Mouse (Mus musculus): ENCODE measurements at regions not wholly inside any gene's neighbourhood (a gene's known extent, or its start where the extent isn't known, plus 50 kb on each side); places are given as distances from the start of the nearest gene placed in this dataset.

- CTCF ChIA-PET: no interaction called here
These were observed 1434.1 kb downstream of the Slc22a22 start for GRCm38 (mm10) chr15:56043282-56043681.

- CTCF ChIA-PET: no interaction called here
These were observed 1435.0 kb downstream of the Slc22a22 start for GRCm38 (mm10) chr15:56042449-56042848.

- CTCF ChIA-PET: no interaction called here
These were observed 1447.4 kb downstream of the Slc22a22 start for GRCm38 (mm10) chr15:56030007-56030406.

GRCm38 (mm10) chr15:56027197-56027818, 1450.1 kb downstream of the Slc22a22 start:
- CTCF ChIA-PET: no interaction called here

DNA sequence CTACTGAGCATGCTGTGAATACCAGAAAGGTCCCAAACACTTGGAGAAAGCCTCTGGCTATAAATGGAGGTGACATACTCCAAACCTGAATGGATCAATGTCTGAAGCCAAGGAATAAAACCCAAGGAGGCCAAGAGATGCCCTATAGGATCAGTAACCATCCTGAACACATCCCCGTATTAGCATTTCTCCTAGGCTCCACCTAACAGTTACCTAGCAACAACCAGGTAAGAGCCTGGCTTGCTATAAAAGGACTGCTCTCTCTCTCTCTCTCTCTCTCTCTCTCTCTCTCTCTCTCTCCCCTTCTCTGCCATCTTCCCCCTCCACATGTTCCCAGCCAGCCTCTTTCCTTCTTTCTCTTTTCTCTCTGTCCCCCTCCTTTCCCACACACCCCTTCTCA, 1452.7 kb downstream of the Slc22a22 start:
- CTCF ChIA-PET: no interaction called here

DNA sequence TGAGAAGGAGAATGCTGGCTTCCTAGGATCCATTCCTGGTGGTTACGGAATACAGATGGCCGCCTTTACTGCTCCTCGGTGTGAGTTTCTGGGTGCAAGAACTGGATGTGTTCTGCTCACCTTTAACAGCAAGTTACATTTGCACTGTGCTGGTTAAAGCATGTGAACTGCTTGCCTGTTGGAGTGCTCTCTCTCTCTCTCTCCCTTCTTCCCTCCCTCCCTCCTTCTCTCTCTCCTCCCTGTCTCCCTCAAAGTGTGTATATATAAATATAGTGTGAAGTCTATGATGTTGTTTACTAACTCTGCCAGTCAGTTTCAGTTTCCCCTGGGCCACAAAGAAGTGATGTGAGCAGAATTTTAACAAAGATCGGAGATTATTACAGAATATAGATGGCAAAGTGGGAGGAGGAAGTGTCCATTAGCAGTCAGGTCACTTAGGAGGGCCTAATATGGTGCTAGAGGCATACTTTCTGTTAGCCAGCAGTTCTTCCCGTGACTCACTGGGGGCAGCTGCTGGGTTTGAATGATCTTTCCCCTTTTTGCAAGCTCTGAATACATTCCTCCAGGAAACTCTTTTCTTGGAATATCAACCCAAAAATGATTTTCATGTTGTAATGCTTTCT, 1453.5 kb downstream of the Slc22a22 start:
- CTCF ChIA-PET: no interaction called here

GRCm38 (mm10) chr15:56022315-56022714, 1455.1 kb downstream of the Slc22a22 start:
- CTCF ChIA-PET: no interaction called here

- CTCF ChIA-PET: no interaction called here
These were observed 1459.3 kb downstream of the Slc22a22 start for GRCm38 (mm10) chr15:56018141-56018540.

DNA sequence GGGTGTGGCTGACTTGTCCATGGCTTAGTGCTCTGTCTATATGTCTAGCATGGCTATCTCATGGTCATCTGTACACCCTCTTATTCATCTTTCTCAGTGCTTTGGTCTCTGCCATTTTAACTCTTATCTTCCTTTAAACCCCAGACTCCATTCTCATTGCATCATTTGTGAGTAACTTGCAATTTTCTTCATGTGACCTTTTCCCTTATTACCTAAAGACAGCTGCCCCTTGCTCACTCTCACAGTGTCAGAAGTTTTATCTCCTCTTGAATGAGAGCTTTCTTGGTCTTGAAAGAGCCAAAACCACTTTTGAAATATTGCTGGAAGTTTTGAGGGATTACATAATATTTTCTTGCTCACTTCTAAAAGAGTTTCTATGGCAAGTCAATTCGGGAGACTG, 1459.9 kb downstream of the Slc22a22 start:
- CTCF ChIA-PET: no interaction called here

GRCm38 (mm10) chr15:56016070-56016469, 1461.4 kb downstream of the Slc22a22 start:
- CTCF ChIA-PET: no interaction called here

DNA sequence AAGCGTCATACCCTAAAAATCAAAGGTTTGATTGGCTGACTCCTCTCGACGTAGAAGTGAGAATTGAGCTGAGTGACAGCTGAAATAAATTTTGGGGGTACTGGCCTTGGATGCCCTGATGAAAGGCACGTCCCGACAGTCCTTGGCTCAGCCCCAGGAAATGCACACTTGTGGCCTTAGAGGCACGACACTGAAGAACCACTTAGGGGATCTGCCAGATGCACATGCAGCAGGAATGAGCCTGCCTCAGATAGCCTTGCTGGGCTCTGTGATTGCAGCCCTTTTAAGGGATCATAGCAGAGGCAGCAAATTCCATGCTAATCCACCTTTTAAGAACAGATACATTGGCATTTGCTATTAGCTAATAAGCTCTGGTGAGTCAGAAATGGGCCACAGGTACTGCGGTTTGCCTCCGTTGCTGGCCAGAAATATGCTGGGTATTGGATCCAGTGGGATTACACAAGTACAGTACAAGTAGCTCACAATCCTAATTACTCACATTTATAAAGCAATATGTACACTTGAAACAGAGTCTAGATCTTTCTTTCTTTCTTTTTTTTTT, 1463.3 kb downstream of the Slc22a22 start:
- CTCF ChIA-PET: no interaction called here

- CTCF ChIA-PET: no interaction called here
These were observed 1468.7 kb downstream of the Slc22a22 start for GRCm38 (mm10) chr15:56008603-56009174.

- CTCF ChIA-PET: no interaction called here
These were observed 1470.0 kb downstream of the Slc22a22 start for GRCm38 (mm10) chr15:56007376-56007775.

DNA sequence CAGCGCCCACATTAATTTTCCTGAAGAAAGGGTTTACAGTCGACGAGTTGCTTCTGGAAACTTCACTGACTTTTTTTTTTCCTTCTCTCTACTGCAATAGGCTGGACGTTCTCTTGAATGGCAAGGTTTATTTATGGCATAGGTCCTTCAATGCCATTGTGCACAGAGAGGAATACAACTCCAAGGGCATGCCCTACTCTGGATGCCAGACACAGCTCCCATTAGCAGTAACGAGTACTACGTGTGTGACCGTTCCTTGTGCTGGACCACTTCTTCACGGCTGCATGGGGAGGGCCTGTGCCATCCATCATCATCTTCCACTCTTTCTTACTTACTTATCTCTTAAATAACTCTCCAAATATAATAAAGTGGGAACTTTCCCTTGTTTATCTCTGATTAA, 1472.1 kb downstream of the Slc22a22 start:
- CTCF ChIA-PET: no interaction called here

- CTCF ChIA-PET: no interaction called here
These were observed 1473.5 kb downstream of the Slc22a22 start for GRCm38 (mm10) chr15:56003921-56004320.

DNA sequence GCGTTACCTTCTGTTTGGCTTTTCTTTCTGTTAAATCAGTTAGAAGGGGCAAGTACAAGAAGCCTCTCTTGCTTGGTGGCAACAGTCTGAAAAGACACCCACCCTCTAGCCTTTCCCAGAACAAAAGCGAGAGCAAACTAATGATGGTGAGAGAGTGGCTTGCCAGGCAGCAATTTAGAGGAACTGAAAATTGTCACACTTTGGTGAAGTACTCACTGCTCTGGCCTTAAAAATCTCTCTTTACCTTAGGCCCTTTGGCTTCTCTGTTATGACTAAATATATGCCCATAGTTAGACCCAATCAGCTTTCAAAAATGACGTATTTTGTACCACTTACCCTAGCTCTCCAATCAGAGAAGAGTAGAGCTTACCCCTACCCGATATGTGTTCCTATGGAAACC, 1477.8 kb downstream of the Slc22a22 start:
- CTCF ChIA-PET: no interaction called here

DNA sequence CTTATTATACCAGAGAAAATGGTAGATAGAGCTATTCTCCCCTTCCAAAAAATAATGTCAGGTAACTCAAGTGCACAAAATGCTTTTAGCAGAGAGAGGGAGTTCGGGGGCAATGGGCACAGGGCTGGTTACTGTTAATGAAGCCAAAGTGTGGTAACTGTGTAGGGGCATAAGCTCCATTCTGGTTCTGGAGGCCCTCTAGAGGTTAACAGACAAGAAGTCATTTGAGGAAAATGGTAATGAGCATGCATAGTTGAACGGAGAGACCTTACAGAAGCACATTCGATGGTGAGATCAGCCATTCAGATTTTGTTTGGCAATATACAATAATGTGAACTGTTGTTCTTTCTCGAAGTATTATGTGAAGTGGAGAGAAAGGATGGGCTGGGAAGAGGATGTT, 1479.4 kb downstream of the Slc22a22 start:
- CTCF ChIA-PET: no interaction called here

DNA sequence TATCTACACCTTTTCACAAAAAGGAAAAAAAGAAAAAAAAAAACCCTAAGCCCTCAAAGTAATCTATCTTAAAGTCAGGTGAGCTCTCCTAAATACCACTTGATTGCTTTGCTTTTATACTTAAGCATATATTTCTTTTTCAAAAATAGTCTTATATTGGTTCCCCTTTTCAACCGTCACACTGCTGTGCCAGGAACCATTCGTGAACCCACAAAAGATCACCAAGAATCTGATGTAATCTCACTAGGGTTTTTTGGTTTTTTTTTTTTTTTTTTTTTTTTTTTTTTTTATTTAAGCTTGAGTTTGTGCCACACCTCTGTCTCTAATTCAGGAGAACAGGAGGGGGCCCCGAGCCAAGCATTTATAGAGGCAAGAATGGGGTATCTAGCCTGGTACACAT, 1482.7 kb downstream of the Slc22a22 start:
- CTCF ChIA-PET: no interaction called here

DNA sequence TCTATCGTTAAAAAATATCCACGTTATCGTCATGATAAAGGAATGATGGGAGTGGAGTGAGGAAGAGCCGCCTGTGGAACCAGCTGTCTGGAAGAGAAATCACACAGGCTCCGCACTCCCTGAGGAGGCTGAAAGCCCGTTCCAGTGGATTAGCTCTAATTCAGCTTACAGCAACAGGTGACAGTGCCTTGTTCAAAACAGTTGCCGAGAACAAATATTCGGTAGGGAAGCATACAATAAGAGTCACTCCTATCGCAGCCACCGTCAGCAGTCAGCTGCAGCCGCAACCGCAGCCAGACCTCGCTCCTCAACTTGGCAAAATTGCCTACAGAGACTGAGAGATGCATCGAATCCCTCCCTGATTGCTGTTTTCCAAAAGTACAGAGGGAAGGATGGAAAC, 1501.6 kb downstream of the Slc22a22 start:
- CTCF ChIA-PET: no interaction called here

- CTCF ChIA-PET: no interaction called here
These were observed 1510.6 kb downstream of the Slc22a22 start for GRCm38 (mm10) chr15:55966780-55967179.

DNA sequence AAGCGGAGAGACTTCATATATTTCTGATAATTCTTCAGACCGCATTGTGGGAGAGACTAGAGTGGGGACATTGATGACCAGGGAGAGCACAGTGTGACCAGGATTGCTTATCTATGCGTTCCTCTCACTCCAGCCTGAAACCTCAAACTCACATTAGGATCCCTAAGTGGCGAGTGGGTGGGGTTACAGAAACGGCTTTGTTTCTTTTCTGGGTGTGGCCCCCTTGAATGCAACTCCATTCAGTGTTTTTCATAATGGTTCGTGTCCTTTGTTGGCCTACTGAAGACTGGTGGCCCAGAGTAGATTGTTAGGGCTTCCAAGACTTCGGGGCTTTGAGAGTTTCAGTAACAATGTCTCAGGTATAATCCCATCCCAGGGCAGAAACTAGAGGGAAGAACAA, 1512.1 kb downstream of the Slc22a22 start:
- CTCF ChIA-PET: no interaction called here

DNA sequence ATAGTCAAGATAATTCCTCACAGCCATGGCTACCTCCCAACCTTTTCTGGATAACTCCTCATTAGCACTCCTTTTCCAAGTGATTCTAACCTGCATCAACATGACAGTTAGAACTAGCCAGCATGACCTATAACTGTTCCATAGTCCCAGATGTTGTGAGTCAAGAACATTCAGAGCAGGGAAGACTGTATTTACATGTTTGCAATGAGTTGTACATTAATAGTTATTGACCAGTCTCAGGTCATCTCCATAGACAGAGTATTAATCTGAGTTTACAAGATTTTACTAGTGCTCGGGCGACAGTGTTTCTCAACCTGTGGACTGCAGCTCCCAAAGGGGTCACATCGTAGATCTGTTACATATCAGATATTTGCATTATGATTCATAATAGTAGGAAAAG, 1515.3 kb downstream of the Slc22a22 start:
- CTCF ChIA-PET: no interaction called here
